11 mouse cellular contexts compared by ENCODE assay signal in genomic region chr1:43530295-43531020, GRCm38 (mm10).
DNase-seq lines count a peak whose midpoint lies in the region; ATAC-seq and TF ChIP-seq lines count a peak whose summit lies in the region.
"Had no signal": no experiment of that assay in that cellular context is flagged by ENCODE, and none has a peak within 500 bp of the region (broad histone marks: within the 10 kb centered on the region; RNA-seq: fewer than 3 reads in every experiment).

No protein-coding gene starts in this region.

- H3K4me2 ChIP-seq in forebrain, postnatal 0 days (ENCODE audit: low read depth) = no peak overlapping the region
- H3K4me2 ChIP-seq in forebrain, embryonic 11.5 days (ENCODE audit: low read depth, low read length, severe bottlenecking) = no peak overlapping the region
- no peak overlapping the region for H3K4me2 ChIP-seq in lung, embryonic 14.5 days
- H3K4me2 ChIP-seq: lung, embryonic 15.5 days; stomach, embryonic 15.5 days had no signal

- DNase-seq in forebrain, postnatal 0 days = no peak
- no peak for DNase-seq in forebrain, embryonic 11.5 days (ENCODE audit: low spot score)
- DNase-seq in lung, embryonic 14.5 days = peak; percentile 47
- DNase-seq in lung, adult 2 months = no peak
- peak; percentile 21 for DNase-seq in kidney, postnatal 4 days
- no peak for DNase-seq in layer of hippocampus, adult 18-20 months (ENCODE audit: low spot score in 2 of 2)
- no peak for DNase-seq in thymus, adult 18-20 months
- DNase-seq: embryo, embryonic 11 days; retina, postnatal 1 day had no signal

- H3K36me3 ChIP-seq in forebrain, postnatal 0 days (ENCODE audit: insufficient read depth) = 0 out of 2 replicates have a peak, but pooled peaks cover 3% of the 10 kb centered on the region
- peaks cover 4% of the 10 kb centered on the region; the same call in 1 of the 2 replicates for H3K36me3 ChIP-seq in forebrain, embryonic 11.5 days (ENCODE audit: control insufficient read depth, insufficient read depth, low read length)
- H3K36me3 ChIP-seq in lung, embryonic 14.5 days (ENCODE audit: insufficient read depth) = peaks cover 8% of the 10 kb centered on the region
- H3K36me3 ChIP-seq: stomach, embryonic 15.5 days had no signal

- TF ChIP-seq POLR2A in lung, adult 2 months (IDR thresholded peaks at IDR 0.05; ENCODE audit: borderline replicate concordance, extremely low read depth, low read depth, low read length) = no peak

- no peaks in the 10 kb centered on the region for H3K9me3 ChIP-seq in forebrain, postnatal 0 days (ENCODE audit: low read length)
- H3K9me3 ChIP-seq in forebrain, embryonic 11.5 days (ENCODE audit: control insufficient read depth, low read length) = no peaks in the 10 kb centered on the region
- H3K9me3 ChIP-seq in lung, embryonic 14.5 days (ENCODE audit: low read depth, low read length) = no peaks in the 10 kb centered on the region
- H3K9me3 ChIP-seq: lung, embryonic 15.5 days; stomach, embryonic 15.5 days had no signal

- no peaks in the 10 kb centered on the region for H3K27me3 ChIP-seq in forebrain, postnatal 0 days (ENCODE audit: insufficient read depth, low read length)
- no peaks in the 10 kb centered on the region for H3K27me3 ChIP-seq in forebrain, embryonic 11.5 days (ENCODE audit: control insufficient read depth, insufficient read depth, low read length)
- no peaks in the 10 kb centered on the region for H3K27me3 ChIP-seq in lung, embryonic 14.5 days (ENCODE audit: insufficient read depth, low read length)
- H3K27me3 ChIP-seq: lung, embryonic 15.5 days; stomach, embryonic 15.5 days had no signal

- H3K4me1 ChIP-seq in forebrain, postnatal 0 days (ENCODE audit: insufficient read depth) = peaks cover 18% of the 10 kb centered on the region
- H3K4me1 ChIP-seq in forebrain, embryonic 11.5 days (replicated peaks; ENCODE audit: control insufficient read depth, insufficient read depth, low read length) = no peaks in the 10 kb centered on the region
- no peaks in the 10 kb centered on the region for H3K4me1 ChIP-seq in lung, embryonic 14.5 days (ENCODE audit: insufficient read depth)
- peaks cover 14% of the 10 kb centered on the region for H3K4me1 ChIP-seq in lung, adult 2 months (ENCODE audit: control insufficient read depth, insufficient read depth, low read length)

- 80% methylated on average over 7 of the region's 7 CpGs for WGBS in forebrain, postnatal 0 days
- 88% methylated on average over 7 of the region's 7 CpGs for WGBS in forebrain, embryonic 11.5 days
- WGBS in lung, embryonic 14.5 days = 68% methylated on average over 7 of the region's 7 CpGs
- WGBS in lung, adult 2 months = 31% methylated on average over 7 of the region's 7 CpGs

- H3K9ac ChIP-seq in forebrain, postnatal 0 days = no peak overlapping the region
- no peak overlapping the region for H3K9ac ChIP-seq in forebrain, embryonic 11.5 days (ENCODE audit: low read length)
- H3K9ac ChIP-seq in lung, embryonic 14.5 days = no peak overlapping the region
- H3K9ac ChIP-seq: lung, embryonic 15.5 days; stomach, embryonic 15.5 days had no signal

- peak overlapping the region; percentile 55 for H3K27ac ChIP-seq in forebrain, postnatal 0 days (ENCODE audit: low read depth, low read length)
- no peak overlapping the region for H3K27ac ChIP-seq in forebrain, embryonic 11.5 days (ENCODE audit: low read depth, low read length)
- H3K27ac ChIP-seq in lung, embryonic 14.5 days (ENCODE audit: low read depth) = no peak overlapping the region
- H3K27ac ChIP-seq: lung, embryonic 15.5 days; stomach, embryonic 15.5 days had no signal

- H3K4me3 ChIP-seq in forebrain, postnatal 0 days (ENCODE audit: low read depth, low read length) = no peak overlapping the region
- H3K4me3 ChIP-seq in forebrain, embryonic 11.5 days (ENCODE audit: low read depth, low read length) = no peak overlapping the region
- no peak overlapping the region for H3K4me3 ChIP-seq in lung, embryonic 14.5 days (ENCODE audit: low read depth, low read length)
- H3K4me3 ChIP-seq in lung, adult 2 months (replicated peaks; ENCODE audit: extremely low read depth, low read depth, low read length) = no peak overlapping the region
- H3K4me3 ChIP-seq: lung, embryonic 15.5 days; stomach, embryonic 15.5 days had no signal

- ATAC-seq in forebrain, postnatal 0 days = no peak
- no peak for ATAC-seq in forebrain, embryonic 11.5 days (replicated peaks; ENCODE audit: low FRiP score)
- ATAC-seq in lung, embryonic 14.5 days (ENCODE audit: insufficient read depth) = no peak

- no peak for TF ChIP-seq CTCF in forebrain, postnatal 0 days (IDR thresholded peaks at IDR 0.05; ENCODE audit: low read depth)
- TF ChIP-seq CTCF in lung, embryonic 14.5 days (IDR thresholded peaks at IDR 0.05; ENCODE audit: low read depth) = no peak
- TF ChIP-seq CTCF in lung, adult 2 months (IDR thresholded peaks at IDR 0.05; ENCODE audit: insufficient read depth, low read length) = no peak

Comparison
In these comparisons a context has a peak if more than half of its experiments do, and no peak if none do; other contexts are left out.
1. DNase-seq: peak in lung, embryonic 14.5 days (single experiment) and kidney, postnatal 4 days (2 of 2); none in forebrain, postnatal 0 days (single experiment), forebrain, embryonic 11.5 days (single experiment), lung, adult 2 months (single experiment), layer of hippocampus, adult 18-20 months (0 of 2) and thymus, adult 18-20 months (0 of 2).